Mouse (Mus musculus) stomach, postnatal 0 days (tissue): Measurements from ENCODE around the gene Cebpz.

Source experiments
- CTCF ChIP-seq: IDR thresholded peaks from 2 replicates; pipeline ENCODE4 v1.5.1; 2016; ENCODE audit warnings: antibody characterized with exemption, low read depth, mild to moderate bottlenecking, moderate library complexity
- EP300 ChIP-seq: optimal IDR thresholded peaks from 2 replicates; pipeline ENCODE3; 2016; ENCODE audit warnings: antibody characterized with exemption

DNA sequence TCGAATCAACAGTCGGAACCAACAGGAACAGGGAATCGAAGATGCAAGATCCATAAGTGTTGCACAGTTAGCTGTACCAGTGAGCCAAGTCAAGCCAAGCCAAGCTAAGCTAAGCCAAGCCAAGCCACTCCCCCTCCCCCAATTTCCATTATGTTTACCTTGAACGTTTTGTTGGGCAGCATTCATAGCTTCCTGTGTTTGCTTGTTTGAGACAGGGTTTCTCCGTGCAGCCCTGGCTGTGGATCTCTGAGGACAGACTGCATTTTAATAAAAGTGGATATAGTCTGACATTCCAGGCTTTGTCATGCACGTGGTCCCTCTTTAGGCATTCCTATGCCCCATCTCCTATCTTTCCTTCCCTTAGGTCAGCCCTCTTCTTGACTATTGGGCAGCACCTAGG is 21.1 kb downstream of the Cebpz start:
- TF ChIP-seq EP300 (no peak), CTCF (no peak)
